Mouse (Mus musculus): ENCODE measurements around the gene Lrrtm3. TPM values are rescaled to one million over a fixed set of nuclear protein-coding genes. Genes with fewer than 3 reads are reported as not detected.

Lrrtm3 gene
- polyA plus RNA-seq, 2 experiments from 2014 or later = not detected

- no peak for ATAC-seq
Observed at GRCm38 (mm10) chr10:64041218-64041617, 48.9 kb downstream of the Lrrtm3 start.

- ATAC-seq = no peak
Observed at GRCm38 (mm10) chr10:64039760-64040535, 50.1 kb downstream of the Lrrtm3 start.

GRCm38 (mm10) chr10:64030901-64031300 is 59.2 kb downstream of the Lrrtm3 start:
- ATAC-seq = no peak

GRCm38 (mm10) chr10:64023340-64023739 is 66.7 kb downstream of the Lrrtm3 start:
- no peak for ATAC-seq

GRCm38 (mm10) chr10:64020347-64020746 is 69.7 kb downstream of the Lrrtm3 start:
- ATAC-seq = no peak

- no peak for ATAC-seq
Observed at GRCm38 (mm10) chr10:64001996-64002395, 88.1 kb downstream of the Lrrtm3 start.

GRCm38 (mm10) chr10:64001531-64001930 is 88.5 kb downstream of the Lrrtm3 start:
- no peak for ATAC-seq

- ATAC-seq = no peak
Observed at GRCm38 (mm10) chr10:63994251-63994650, 95.8 kb downstream of the Lrrtm3 start.

GRCm38 (mm10) chr10:63985576-63985975 is 104.5 kb downstream of the Lrrtm3 start:
- no peak for ATAC-seq

- ATAC-seq = no peak
Observed at GRCm38 (mm10) chr10:63979410-63979809, 110.7 kb downstream of the Lrrtm3 start.

GRCm38 (mm10) chr10:63978969-63979368 is 111.1 kb downstream of the Lrrtm3 start:
- ATAC-seq = no peak

GRCm38 (mm10) chr10:63978535-63978934 is 111.5 kb downstream of the Lrrtm3 start:
- no peak for ATAC-seq

GRCm38 (mm10) chr10:63978101-63978500 is 112.0 kb downstream of the Lrrtm3 start:
- ATAC-seq = no peak

GRCm38 (mm10) chr10:63972300-63972699 is 117.8 kb downstream of the Lrrtm3 start:
- no peak for ATAC-seq

- no peak for ATAC-seq
Observed at GRCm38 (mm10) chr10:63954308-63954930, 135.7 kb downstream of the Lrrtm3 start.

GRCm38 (mm10) chr10:63951481-63951880 is 138.6 kb downstream of the Lrrtm3 start:
- no peak for ATAC-seq

GRCm38 (mm10) chr10:63950867-63951266 is 139.2 kb downstream of the Lrrtm3 start:
- ATAC-seq = no peak

GRCm38 (mm10) chr10:63947266-63947665 is 142.8 kb downstream of the Lrrtm3 start:
- ATAC-seq = no peak

- no peak for ATAC-seq
Observed at GRCm38 (mm10) chr10:63945534-63945933, 144.5 kb downstream of the Lrrtm3 start.

- no peak for ATAC-seq
Observed at GRCm38 (mm10) chr10:63933946-63934345, 156.1 kb downstream of the Lrrtm3 start.

GRCm38 (mm10) chr10:63927334-63927733 is 162.7 kb downstream of the Lrrtm3 start, which contains the start of gene Gm10118:
Gene Gm10118 (minus strand): TSS chr10:63927434.
- no peak for ATAC-seq

- ATAC-seq = no peak
Observed at GRCm38 (mm10) chr10:63908878-63909277, 181.2 kb downstream of the Lrrtm3 start.

GRCm38 (mm10) chr10:63899891-63900290 is 190.2 kb downstream of the Lrrtm3 start:
- ATAC-seq = no peak

GRCm38 (mm10) chr10:63894612-63895011 is 195.5 kb downstream of the Lrrtm3 start:
- no peak for ATAC-seq
